Mouse (Mus musculus) liver, adult 2 months (tissue): ENCODE measurements around the gene Pip5k1b.

ENCODE experiments used
- CTCF ChIP-seq: fragments of 200-500 bp; IDR thresholded peaks from 2 replicates; pipeline ENCODE4 v1.5.1; 2011; ENCODE audit warnings: low read depth, low read length, control low read depth
- POLR2A ChIP-seq: fragments of 200-500 bp; IDR thresholded peaks from 2 replicates; pipeline ENCODE4 v1.6.1; 2011; ENCODE audit warnings: low read length, control low read depth; ENCODE audit not compliant: insufficient read depth; ENCODE audit errors: extremely low read depth

DNA sequence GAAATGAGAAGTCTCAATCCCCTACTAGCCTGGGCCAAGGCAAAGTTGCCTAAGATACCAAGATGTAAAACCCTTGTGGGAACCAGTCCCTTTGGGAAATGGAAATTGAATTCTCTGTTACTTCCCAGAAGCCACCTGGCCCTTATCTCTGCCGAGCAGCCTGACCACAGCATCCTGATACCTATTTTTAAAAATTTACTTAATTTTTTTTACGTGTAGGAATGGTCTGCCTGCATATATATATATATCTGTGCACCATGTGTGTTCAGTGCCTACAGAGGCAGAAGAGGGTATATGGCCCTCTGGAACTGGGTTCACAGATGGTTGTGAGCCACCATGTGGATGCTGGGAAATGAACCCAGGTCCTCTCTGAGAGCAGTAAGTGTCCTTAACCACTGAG is 224.4 kb downstream of the Pip5k1b start:
- TF ChIP-seq CTCF (no peak), POLR2A (no peak)
